Mouse (Mus musculus) neural tube, embryonic 14.5 days (tissue): ENCODE results near the gene Sema6b. TPM values are rescaled to one million over a fixed set of nuclear protein-coding genes. Genes with fewer than 3 reads are reported as not detected.

ENCODE experiments used
- ATAC-seq: fragments of 200-750 bp; cut with Nextera tagmentation; 2 replicates; pipeline ENCODE4 v1.8.0; 2017; ENCODE audit warnings: low read depth, mild to moderate bottlenecking, moderate TSS enrichment, moderate library complexity
- H3K27ac ChIP-seq: fragments of 300-500 bp; sonication (generic); 2 replicates; pipeline ENCODE4 v1.5.1; 2014; ENCODE audit warnings: low read depth, mild to moderate bottlenecking, control low read depth, low read length, moderate library complexity, mixed read lengths
- H3K27me3 ChIP-seq: fragments of 300-500 bp; sonication (generic); 2 replicates; pipeline ENCODE4 v1.6.1; 2014; ENCODE audit warnings: low read length; ENCODE audit not compliant: control insufficient read depth, insufficient read depth
- H3K36me3 ChIP-seq: fragments of 300-500 bp; sonication (generic); 2 replicates; pipeline ENCODE4 v1.6.1; 2014; ENCODE audit warnings: low read length, mixed read lengths; ENCODE audit not compliant: control insufficient read depth, insufficient read depth
- H3K4me1 ChIP-seq: fragments of 300-500 bp; sonication (generic); 2 replicates; pipeline ENCODE4 v1.6.1; 2014; ENCODE audit warnings: low read length; ENCODE audit not compliant: control insufficient read depth, insufficient read depth
- H3K4me2 ChIP-seq: fragments of 300-500 bp; sonication (generic); 2 replicates; pipeline ENCODE4 v1.6.1; 2014; ENCODE audit warnings: mild to moderate bottlenecking, low read depth, low read length, control low read depth
- H3K4me3 ChIP-seq: fragments of 300-500 bp; sonication (generic); 2 replicates; pipeline ENCODE4 v1.5.1; 2014; ENCODE audit warnings: low read depth, low read length, control low read depth, mixed read lengths
- H3K9ac ChIP-seq: fragments of 300-500 bp; sonication (generic); replicated peaks from 2 replicates; pipeline ENCODE4 v1.6.1; 2014; ENCODE audit warnings: low read depth, mild to moderate bottlenecking, control low read depth, low read length, mixed read lengths
- H3K9me3 ChIP-seq: fragments of 300-500 bp; sonication (generic); 2 replicates; pipeline ENCODE4 v1.6.1; 2016; ENCODE audit warnings: low read length; ENCODE audit not compliant: control insufficient read depth
- WGBS: fragments of 180-500 bp; shearing (Covaris S2); extraction: QIAGEN DNeasy Blood & Tissue Kit; methylation state at CpG from one replicate; pipeline ENCODE4 v1.1.7; 2014; 5-methylcytosine and 5-hydroxymethylcytosine counted together
- polyA plus RNA-seq: library from polyadenylated mRNA; unstranded; fragments of >200 nt; fragmentation: Nextera tagmentation; extraction: Ambion mirVana; gene quantifications from 2 replicates; pipeline ENCODE4 v1.2.1, GENCODE M21; 2014

Gene Sema6b
- polyA plus RNA-seq, 1 experiment from 2014 or later = 13.8 TPM

DNA sequence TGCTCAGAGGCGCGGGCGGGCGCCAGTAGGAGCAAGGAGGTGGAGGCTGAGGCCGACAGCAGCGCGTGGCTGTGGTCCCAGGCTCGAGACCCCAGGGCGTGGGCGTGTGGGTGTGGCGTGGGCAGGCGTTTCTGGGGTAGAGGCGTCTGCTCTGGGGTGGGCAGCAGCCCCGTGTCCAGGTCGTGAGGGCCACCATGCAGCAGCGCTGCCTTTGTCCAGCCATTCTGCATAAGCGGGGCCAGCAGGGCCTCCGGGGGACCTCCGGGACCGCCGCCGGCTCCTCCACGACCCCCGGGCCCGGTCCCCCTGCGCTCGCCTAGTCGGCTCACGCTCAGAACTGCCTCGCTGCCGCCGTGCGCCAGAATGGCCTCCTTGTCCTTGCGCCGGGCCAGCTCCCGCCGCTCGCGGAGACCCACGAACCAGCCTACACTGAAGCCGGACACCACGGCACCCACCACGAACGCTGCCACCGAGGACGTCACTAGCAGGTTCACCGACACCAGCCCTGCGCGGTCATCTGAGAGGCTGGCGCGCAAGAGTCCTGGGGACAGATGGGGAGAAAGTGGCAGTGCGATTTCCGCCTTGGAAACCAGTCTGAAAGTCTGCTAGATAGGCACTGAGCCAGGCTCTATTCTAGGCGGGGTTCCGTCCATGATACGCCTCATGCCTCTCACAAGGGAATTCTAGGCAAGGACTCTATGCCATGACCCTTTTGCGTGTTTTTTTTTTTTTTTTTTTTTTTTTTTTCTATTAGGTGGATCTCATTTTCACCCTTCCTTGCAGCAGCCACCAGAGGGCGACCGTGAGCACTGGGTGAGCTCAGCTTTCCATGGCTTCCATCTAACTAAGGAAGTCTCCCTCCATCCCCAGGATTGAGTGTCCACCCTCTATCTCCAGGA is 15.5 kb downstream of the Sema6b start:
- H3K4me1 ChIP-seq = no peaks in the 10 kb centered on the region
- no peak for ATAC-seq
- no peak overlapping the region for H3K9ac ChIP-seq
- H3K9me3 ChIP-seq = peaks cover 8% of the 10 kb centered on the region
- H3K27me3 ChIP-seq = peaks cover 40% of the 10 kb centered on the region
- WGBS = 10% methylated on average over 55 of the region's 59 CpGs
- peaks cover 34% of the 10 kb centered on the region for H3K36me3 ChIP-seq
- H3K4me3 ChIP-seq = peak overlapping the region; percentile 12; the same call in 1 of the 2 replicates
- peak overlapping the region; percentile 31 for H3K4me2 ChIP-seq
- no peak overlapping the region for H3K27ac ChIP-seq

DNA sequence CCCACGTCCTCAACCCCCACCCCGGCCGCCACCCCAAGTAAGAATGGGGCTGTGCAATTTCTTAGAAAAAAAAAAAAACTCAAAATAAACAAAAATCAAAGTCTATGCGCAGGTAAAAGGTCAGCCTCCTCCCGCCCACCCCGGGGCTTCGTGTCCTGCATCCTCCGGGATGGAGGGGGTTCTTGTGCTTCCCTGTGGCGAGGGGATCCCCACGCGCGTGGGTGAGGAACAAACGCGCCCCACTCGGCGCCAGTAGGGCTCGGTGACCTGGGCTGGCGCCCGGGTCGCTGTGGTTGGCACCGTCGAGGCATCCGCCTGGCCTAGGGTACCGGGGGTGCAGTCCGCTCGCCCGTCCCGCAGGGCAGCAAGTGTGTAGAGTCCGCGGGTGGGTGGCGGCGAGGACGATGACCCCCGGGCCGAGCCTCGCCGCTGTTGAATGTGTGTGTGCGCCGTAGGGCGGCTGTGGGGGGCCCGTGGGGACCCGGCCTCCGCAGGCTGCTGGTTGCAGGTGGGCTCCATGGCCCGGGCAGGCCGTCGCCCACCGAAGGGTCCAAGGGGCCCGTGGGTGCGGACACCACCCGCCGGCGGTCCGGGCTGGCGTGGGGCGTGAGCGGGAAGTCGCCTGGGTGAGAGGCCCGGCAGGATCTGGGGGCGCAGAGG is 16.3 kb downstream of the Sema6b start:
- H3K9ac ChIP-seq = no peak overlapping the region
- ATAC-seq = no peak
- peaks cover 8% of the 10 kb centered on the region for H3K9me3 ChIP-seq
- WGBS = 50% methylated on average over 38 of the region's 59 CpGs
- peaks cover 34% of the 10 kb centered on the region for H3K36me3 ChIP-seq
- H3K27me3 ChIP-seq = peaks cover 44% of the 10 kb centered on the region
- H3K4me1 ChIP-seq = no peaks in the 10 kb centered on the region
- H3K4me3 ChIP-seq = peak overlapping the region; percentile 12; the same call in 1 of the 2 replicates
- no peak overlapping the region; the same call in 1 of the 2 replicates for H3K4me2 ChIP-seq
- H3K27ac ChIP-seq = no peak overlapping the region

DNA sequence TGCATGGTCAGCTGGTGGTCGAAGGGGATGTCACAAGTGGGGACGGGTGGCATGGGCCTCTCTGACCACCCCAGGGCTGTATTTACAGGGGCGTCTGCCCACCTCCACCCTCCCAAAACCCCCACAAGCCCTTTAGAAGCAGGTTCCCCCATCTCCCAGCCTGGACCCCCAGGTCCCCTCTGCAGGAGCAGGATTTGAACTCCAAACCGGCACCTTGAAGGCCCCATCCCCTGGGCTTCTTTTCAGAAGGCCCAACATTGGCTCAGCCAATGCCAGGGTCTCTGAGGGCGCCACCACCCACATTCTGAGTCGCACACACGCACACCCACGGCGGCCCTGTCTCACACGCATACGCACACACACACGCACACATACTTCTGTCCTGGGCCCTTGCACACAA is 17.0 kb downstream of the Sema6b start:
- Histone ChIP-seq H3K27ac (no peak overlapping the region), H3K9ac (no peak overlapping the region), H3K36me3 (peaks cover 30% of the 10 kb centered on the region), H3K9me3 (peaks cover 8% of the 10 kb centered on the region), H3K4me2 (no peak overlapping the region), H3K4me1 (no peaks in the 10 kb centered on the region), H3K27me3 (peaks cover 51% of the 10 kb centered on the region), H3K4me3 (no peak overlapping the region)
- 89% methylated on average over 12 of the region's 12 CpGs for WGBS
- no peak for ATAC-seq

DNA sequence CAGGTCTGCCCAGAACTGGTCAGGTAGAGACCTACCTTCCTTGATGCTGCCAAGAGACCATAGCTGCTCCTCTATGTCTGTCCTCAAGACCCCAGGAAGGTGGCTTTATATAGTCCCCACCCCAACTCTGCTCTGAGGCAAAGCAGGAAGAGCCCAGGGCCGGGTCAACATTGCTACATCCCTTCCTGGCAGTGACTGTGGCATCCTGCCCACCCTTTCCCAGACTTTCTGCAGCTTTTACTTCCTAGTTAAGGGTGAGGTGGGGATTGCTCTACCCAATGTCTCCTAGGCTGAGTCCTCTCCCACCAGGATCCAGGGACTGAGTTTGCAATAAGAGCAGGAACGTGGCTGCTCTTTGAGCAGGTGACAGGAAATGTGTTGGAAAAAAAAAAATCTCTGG is 18.3 kb downstream of the Sema6b start, which contains the start of gene Lrg1:
Gene Lrg1 (minus strand): TSS at position 176 of the 400 bp plus-strand sequence.
- Histone ChIP-seq H3K9ac (no peak within 1 kb of the TSS), H3K4me2 (no peak within 1 kb of the TSS), H3K9me3 (peaks cover 8% of the 10 kb centered on the region), H3K36me3 (peaks cover 19% of the 10 kb centered on the region), H3K27me3 (peaks cover 52% of the 10 kb centered on the region), H3K4me1 (no peaks in the 10 kb centered on the region), H3K4me3 (no peak within 1 kb of the TSS), H3K27ac (no peak within 1 kb of the TSS)
- 61% methylated on average over 2 of the region's 2 CpGs for WGBS
- ATAC-seq = no peak

DNA sequence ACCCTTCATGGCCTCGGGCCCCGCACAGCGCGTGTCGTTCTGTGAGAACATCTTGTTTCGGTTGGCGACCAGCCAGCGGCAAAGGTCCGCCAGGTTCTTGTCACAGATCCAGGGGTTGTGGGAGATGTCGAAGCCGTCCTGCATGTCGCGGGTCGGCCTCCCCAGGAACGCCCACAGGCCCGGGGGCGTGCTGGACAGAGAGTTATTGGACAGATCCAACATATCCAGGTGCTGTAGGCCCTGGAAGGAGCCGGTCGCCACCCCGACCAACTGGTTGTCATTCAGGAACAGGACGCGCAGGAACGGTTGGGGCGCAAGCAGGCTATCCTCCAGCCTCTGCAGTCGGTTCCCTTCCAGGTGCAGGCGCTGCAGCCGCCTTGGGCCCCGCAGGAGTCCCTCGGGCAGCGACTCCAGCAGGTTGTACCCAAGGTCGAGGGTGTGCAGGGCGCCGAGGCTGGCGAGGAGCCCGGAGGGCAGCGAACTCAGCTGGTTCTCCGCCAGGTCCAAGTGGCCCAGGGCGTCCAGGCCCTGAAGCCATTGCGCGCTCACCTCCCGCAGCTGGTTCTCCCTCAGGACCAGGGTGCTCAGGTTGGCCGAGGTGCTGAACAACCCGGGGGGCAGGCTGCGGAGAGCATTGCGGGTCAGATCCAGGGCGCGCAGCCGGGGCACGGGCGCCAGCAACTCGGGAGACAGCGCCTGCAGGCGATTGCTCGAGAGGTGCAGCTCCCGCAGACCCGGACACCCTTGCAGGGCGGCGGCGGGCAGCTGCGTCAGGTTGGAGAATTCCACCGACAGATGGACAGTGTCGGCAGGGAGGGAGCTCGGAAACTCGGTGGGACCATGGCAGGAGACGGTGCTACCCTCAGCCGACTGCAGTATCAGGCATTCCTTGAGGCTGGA is 19.9 kb downstream of the Sema6b start:
- no peak overlapping the region for H3K9ac ChIP-seq
- H3K27ac ChIP-seq = no peak overlapping the region
- H3K9me3 ChIP-seq = peaks cover 8% of the 10 kb centered on the region
- no peak overlapping the region for H3K4me2 ChIP-seq
- peaks cover 10% of the 10 kb centered on the region for H3K36me3 ChIP-seq
- H3K27me3 ChIP-seq = peaks cover 51% of the 10 kb centered on the region
- no peaks in the 10 kb centered on the region for H3K4me1 ChIP-seq
- ATAC-seq = no peak
- H3K4me3 ChIP-seq = no peak overlapping the region
- WGBS = 6% methylated on average over 66 of the region's 66 CpGs

DNA sequence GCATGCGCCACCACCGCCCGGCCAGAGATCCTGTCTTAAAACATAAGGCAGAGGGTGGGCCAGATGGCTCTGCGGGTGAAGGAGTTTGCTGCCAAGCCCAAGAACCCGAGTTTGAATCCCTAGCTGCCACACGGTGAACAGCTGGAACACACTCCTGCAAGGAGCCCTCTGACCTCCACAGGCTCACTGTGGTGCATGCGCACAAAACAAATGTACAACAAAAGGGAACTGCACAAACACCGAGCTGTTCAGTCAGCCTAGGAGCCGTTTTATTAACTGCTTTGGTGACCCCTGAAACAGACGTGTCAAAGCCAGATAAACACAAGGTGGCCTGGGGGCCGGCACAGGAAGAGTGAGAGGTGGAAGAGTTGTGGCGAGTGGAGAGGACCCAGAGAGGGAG is 20.7 kb downstream of the Sema6b start:
- Histone ChIP-seq H3K27ac (no peak overlapping the region), H3K9me3 (peaks cover 8% of the 10 kb centered on the region), H3K27me3 (peaks cover 46% of the 10 kb centered on the region), H3K4me3 (no peak overlapping the region), H3K9ac (no peak overlapping the region), H3K4me2 (no peak overlapping the region), H3K4me1 (no peaks in the 10 kb centered on the region), H3K36me3 (peaks cover 9% of the 10 kb centered on the region)
- 38% methylated on average over 12 of the region's 12 CpGs for WGBS
- no peak for ATAC-seq

DNA sequence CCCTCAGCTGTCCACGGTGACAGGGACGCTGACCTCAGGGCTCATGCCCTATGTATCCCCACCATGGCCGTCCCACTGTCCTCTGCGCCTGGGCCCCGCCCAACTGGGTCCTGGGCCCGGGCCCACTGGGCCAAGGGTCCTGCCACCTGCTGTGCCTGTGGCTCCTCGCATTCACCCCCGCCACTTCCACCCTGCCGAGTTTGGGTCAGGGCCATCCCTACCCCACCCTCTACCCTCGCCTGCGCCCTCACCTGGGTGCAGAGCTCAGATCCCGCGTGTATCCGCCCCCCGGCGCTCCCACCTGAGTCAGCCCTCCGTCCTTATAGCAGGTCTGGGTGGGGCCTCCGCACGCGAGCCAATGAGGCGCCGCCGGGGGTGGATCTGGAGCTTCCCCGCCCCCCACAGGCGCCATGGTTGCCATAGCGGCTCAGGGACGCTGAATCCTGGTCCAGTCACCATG is 22.9 kb downstream of the Sema6b start, which contains the start of gene Plin5:
Gene Plin5 (minus strand): TSS at position 346 of the 460 bp plus-strand sequence.
- Histone ChIP-seq H3K27me3 (peaks cover 35% of the 10 kb centered on the region), H3K4me1 (no peaks in the 10 kb centered on the region), H3K9me3 (peaks cover 2% of the 10 kb centered on the region; the same call in 1 of the 2 replicates), H3K36me3 (no peaks in the 10 kb centered on the region), H3K9ac (no peak within 1 kb of the TSS), H3K4me3 (peak within 1 kb of the TSS; percentile 18), H3K27ac (no peak within 1 kb of the TSS), H3K4me2 (peak within 1 kb of the TSS; percentile 41)
- 2% methylated on average over 26 of the region's 27 CpGs for WGBS
- peak; percentile 25; the same call in 1 of the 2 replicates for ATAC-seq

DNA sequence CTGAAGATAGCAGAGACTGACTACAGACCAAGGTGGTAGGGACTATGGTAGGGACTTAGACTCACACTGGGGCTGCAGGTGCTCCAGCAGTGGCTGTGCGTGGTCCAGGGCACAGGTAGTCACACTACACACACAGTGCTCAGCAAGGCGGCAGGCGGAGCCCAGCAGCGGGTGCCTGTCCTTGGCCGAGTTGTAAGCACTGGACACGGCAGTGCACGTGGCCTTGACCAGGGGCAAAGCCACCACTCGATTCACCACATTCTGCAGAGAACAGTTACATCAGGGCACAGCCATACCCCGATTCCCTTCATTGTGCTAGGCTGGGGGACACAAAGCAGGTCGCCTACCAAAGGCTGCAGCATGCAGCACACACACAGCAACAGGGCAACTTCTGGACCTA is 23.9 kb downstream of the Sema6b start:
- Histone ChIP-seq H3K4me1 (no peaks in the 10 kb centered on the region), H3K9me3 (no peaks in the 10 kb centered on the region), H3K9ac (no peak overlapping the region), H3K27ac (no peak overlapping the region), H3K4me3 (no peak overlapping the region), H3K4me2 (no peak overlapping the region), H3K27me3 (peaks cover 28% of the 10 kb centered on the region), H3K36me3 (no peaks in the 10 kb centered on the region)
- WGBS = 81% methylated on average over 10 of the region's 10 CpGs
- no peak for ATAC-seq
